Mouse (Mus musculus) spleen, postnatal 14 days (tissue): ENCODE results near the gene Ak9.
A peak's percentile ranks its signal among the peaks of the same experiment; 100 is the strongest.
"Not testable (repeated sequence)": the region's sequence is repeated elsewhere in the genome, so short reads cannot be mapped to it uniquely, and the experiment has no call there.

Experiments used
- DNase-seq, 2 experiments: peaks; one replicate each; pipeline ENCODE4 v3.0.0; 2021 to 2022; ENCODE audit warnings: low spot score in 2 of 2

Gene Ak9

DNA sequence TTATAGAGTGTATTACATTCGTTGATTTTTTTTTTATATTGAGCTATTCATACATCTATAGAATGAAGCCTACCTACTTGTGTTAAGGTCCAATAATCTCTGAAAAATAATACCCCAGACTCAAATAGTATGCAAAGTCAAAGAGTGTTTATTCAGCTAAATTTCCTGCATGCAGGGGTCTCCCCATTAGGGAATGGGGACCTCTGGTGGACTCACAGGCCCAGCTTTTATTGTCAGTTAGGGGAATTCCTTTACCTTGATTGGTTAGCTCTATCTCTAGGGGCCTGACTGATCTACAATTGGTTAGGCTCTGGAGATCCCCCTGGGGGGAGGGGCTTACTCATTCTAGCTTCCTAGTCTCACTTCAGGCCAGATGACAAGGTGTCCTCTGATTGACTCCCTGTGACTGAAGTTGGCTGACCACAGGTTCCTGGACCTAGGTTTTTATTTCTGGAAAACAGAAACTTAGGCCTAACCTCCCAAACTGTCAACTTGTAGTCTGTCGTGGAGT is 28.8 kb downstream of the Ak9 start:
- DNase-seq: no peak

- DNase-seq: no peak
Observed at GRCm38 (mm10) chr10:41341346-41341745, 37.6 kb downstream of the Ak9 start.

GRCm38 (mm10) chr10:41365086-41365485 is 61.3 kb downstream of the Ak9 start:
- no peak for DNase-seq

DNA sequence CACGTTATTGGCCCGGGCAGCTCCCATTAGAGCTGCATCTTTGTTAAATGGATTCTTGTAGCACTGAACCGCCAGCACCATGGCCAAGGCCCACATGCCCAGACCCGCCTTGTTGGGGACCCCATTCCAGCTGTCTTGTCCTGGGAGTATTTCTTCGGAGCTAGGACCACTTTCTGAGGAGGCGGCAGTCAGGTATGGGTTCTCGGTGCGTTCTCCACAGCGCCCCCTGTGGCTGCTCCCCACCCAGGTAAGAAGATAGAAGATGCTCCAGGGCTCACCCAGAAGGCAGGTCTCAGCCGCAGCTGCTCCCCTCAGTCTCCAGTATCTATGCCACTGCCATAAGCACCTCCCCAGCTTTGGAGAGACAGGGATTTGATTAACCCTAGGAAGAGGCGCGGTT is 76.7 kb downstream of the Ak9 start:
- no peak for DNase-seq

- DNase-seq: peak; percentile 46 to 62
Observed at GRCm38 (mm10) chr10:41385506-41386221, 81.9 kb downstream of the Ak9 start.

GRCm38 (mm10) chr10:41393555-41393954 is 89.8 kb downstream of the Ak9 start:
- no peak for DNase-seq

GRCm38 (mm10) chr10:41401097-41401496 is 97.3 kb downstream of the Ak9 start:
- DNase-seq: no peak

DNA sequence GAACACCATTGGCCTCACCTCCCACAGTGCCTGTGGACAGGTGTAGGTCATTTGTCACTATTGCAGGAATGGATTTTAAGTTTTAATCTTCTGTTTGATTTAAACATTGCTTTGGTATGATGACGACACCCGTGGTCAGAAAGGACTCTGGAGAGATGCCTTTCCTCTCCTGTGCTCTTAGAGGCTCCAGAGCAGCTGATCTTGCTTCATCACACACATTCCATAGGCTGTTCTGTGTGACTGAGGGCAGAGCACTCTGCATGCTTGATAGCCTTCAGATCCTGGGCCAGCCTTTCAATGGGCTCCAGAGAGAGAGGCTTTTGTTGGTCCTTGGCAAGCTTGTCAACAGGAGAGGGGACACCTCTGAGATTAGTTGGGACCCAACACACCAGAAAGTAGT is 99.6 kb downstream of the Ak9 start:
- DNase-seq: no peak

DNA sequence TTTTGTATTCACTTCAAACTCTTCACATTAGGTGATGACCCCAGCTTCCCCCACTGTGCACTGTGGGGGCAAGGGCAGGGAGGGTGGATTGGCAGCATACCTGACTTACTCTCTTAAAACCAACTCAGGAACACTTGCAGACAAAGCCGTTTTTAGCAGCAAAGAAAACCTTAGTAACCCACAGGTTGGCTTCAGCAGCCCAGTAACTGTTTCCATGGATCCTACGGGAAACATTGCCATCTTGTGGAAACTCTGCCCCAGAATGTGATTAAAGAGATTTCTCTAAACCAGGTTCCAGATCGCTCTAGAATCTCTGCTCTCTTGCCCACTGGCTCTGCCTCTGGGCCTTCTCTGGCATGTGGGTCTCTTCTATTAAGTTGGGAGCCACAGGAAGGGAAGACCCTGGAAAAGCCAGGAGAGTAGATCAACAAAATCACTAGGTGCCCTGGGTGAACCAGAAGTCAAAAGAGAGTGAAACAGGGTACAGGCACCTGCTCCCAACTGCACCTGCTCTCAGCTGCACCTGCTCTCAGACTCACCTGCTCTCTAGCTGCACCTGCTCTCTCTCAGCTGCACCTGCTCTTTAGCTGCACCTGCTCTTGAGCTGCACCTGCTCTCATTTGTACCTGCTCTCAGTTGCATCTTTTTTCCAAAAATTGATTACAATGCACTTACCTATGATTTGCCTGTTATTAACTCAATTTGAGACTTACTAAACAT is 100.3 kb downstream of the Ak9 start:
- no peak for DNase-seq

- DNase-seq: not testable (repeated sequence)
Observed at GRCm38 (mm10) chr10:41410176-41410575, 106.4 kb downstream of the Ak9 start.

- DNase-seq: not testable (repeated sequence)
Observed at GRCm38 (mm10) chr10:41410821-41411220, 107.0 kb downstream of the Ak9 start.

DNA sequence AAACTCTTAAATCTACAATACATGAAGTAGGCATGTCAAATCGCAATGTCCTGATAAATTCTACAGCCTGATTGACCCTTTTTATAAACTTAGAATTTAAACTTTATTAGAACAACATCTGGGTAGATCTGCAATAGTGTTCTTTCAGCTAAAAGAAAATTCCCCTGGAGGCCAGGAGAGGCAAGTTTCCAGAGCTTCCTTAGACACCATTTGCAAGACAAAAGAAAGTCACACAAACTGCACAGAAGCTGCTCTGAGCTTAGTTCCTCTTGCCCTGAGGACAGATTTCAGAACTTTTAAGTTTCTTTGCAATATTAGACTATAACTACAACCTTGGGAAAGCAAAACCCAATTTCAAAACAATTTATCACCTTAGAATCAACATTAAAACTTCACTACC is 109.7 kb downstream of the Ak9 start:
- DNase-seq: not testable (repeated sequence)

DNA sequence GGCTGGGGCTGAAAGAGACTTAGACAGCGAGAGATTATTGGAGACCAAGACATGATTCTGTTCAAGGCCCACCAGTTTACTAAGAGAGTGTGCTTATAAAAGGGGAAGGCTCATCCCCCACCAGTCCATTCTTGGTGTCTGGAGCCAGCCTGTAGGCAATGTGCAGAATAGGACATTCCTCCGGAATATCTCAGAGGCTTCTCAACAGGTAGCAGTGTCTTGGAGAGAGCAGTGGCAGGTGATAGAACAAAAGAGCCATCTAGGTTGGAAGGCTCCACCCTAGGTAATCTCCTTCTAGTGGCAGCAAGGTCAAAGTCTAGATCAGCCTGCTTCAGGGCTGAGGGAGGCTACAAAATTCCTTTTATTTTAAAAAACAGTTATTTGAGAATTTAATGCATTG is 111.6 kb downstream of the Ak9 start:
- DNase-seq: not testable (repeated sequence)

GRCm38 (mm10) chr10:41420496-41421200 is 116.9 kb downstream of the Ak9 start:
- no peak for DNase-seq

GRCm38 (mm10) chr10:41423681-41424080 is 119.9 kb downstream of the Ak9 start:
- DNase-seq: no peak

GRCm38 (mm10) chr10:41426368-41426767 is 122.6 kb downstream of the Ak9 start:
- no peak for DNase-seq

DNA sequence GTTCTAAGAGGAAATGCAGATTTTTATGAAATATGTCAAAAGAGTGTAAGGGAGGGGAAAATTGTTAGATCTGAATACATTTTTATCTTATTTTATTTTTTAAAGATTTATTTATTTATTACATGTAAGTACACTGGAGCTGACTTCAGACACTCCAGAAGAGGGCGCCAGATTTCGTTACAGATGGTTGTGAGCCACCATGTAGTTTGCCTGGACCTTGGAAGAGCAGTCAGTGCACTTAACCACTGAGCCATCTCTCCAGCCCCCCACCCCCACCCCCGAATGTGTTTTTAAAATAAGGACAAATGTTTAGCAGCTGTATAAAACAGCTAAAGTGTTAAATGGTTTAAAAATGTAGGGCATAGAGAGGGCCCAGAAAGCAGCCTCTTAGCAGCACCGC is 130.8 kb downstream of the Ak9 start:
- peak in 1 of 2 experiments; percentile 37 for DNase-seq

DNA sequence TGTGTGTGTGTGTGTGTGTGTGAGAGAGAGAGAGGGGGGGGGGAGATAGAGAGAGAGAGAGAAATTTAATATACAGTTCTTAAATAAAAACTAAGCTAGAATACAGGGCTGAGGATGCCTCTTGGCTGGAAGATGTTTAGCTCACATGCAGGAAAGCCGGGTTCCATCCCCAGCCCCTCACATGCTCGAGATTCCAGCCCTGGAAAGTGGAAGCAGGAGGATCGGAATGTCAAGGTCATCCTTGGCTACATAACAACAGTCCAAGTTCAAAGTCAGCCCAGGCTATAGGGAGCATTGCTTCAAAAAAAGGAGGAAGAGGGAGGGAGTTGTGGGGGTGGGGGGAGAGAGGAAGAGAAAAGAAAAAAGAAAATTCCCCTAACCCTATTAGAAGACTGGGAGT is 131.4 kb downstream of the Ak9 start:
- DNase-seq: no peak

- DNase-seq: no peak
Observed at GRCm38 (mm10) chr10:41448216-41448615, 144.4 kb downstream of the Ak9 start.

DNA sequence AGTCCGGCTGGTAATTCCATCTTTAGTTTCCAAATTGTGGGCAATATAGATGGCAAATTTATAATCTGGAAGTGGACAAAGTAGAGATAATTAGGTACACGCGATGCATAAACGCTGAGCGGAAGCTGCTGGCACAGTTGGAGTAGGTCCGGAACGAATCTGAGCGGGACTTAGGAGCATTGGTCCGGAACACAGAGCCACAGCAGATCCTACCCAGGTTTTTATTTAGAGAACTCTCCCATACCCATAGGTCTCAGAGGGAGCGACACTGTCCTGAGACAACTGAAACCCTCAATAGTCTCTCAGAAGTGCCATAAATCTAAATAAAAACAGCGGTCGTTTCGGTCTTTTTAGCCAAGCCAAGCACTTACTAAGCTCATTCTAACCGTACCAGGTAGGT is 145.9 kb downstream of the Ak9 start:
- no peak for DNase-seq

DNA sequence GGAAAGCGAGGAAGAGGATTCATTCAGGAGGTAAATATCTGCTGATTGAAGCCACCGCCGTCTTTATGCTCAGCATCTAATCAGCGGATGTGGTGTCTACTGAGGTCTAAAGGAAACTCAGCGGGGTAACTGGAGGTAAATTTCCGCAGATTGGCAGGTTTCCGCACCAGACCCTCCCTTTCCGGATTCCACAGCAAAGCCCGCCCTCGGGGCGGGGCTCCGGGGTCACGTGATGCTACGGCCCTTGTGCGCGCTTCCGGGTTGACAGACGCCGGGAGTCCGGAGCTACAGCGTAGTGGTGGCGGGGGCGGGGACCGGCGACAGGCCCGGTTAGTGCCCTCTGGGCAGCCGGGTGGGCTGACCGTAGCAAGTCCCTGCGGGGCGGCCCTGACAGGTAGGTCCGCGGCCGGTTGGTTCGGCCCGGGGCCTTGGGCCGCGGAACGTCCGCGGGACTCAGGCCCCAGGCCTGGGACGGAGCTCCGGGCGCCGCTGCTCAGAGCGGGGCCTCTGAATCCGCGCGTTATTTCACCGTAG is 146.4 kb downstream of the Ak9 start, which contains the start of gene Zbtb24:
Gene Zbtb24 (plus strand): TSS at position 247 of the 534 bp plus-strand sequence.
- peak; percentile 92 to 96 for DNase-seq
